35 mouse cellular contexts compared by ENCODE assay signal in genomic region chr10:80802204-80802912, GRCm38 (mm10). TPM values are rescaled to one million over a fixed set of nuclear protein-coding genes. Genes with fewer than 3 reads are reported as not detected.
DNase-seq lines count a peak whose midpoint lies in the region; ATAC-seq lines count a peak whose summit lies in the region.
"Had no signal": no experiment of that assay in that cellular context is flagged by ENCODE, and none has a peak within 500 bp of the region (broad histone marks: within the 10 kb centered on the region; RNA-seq: fewer than 3 reads in every experiment).

No protein-coding gene starts in this region.

- H3K4me1 ChIP-seq in hindbrain, embryonic 10.5 days (replicated peaks) = peaks cover 41% of the 10 kb centered on the region
- H3K4me1 ChIP-seq in hindbrain, embryonic 16.5 days (ENCODE audit: control insufficient read depth, insufficient read depth, low read depth, low read length) = peaks cover 28% of the 10 kb centered on the region

- H3K27ac ChIP-seq in hindbrain, embryonic 10.5 days = no peak overlapping the region
- H3K27ac ChIP-seq in hindbrain, embryonic 16.5 days (ENCODE audit: low read depth, low read length) = no peak overlapping the region
- H3K27ac ChIP-seq: forebrain, embryonic 13.5 days; hindbrain, postnatal 0 days; liver, embryonic 13.5 days; macrophage; midbrain, embryonic 15.5 days had no signal

- peaks cover 64% of the 10 kb centered on the region for H3K36me3 ChIP-seq in hindbrain, embryonic 10.5 days
- H3K36me3 ChIP-seq in hindbrain, embryonic 16.5 days (ENCODE audit: control insufficient read depth, insufficient read depth, low read length) = peaks cover 39% of the 10 kb centered on the region

- H3K4me3 ChIP-seq in hindbrain, embryonic 10.5 days = peak overlapping the region; percentile 10
- no peak overlapping the region for H3K4me3 ChIP-seq in hindbrain, embryonic 16.5 days (ENCODE audit: low read length)
- H3K4me3 ChIP-seq: erythroblast, embryonic 14.5 days; forebrain, embryonic 13.5 days; heart, embryonic 12.5 days; liver, embryonic 13.5 days; midbrain, embryonic 15.5 days had no signal

- 93% methylated on average over 10 of the region's 10 CpGs for WGBS in hindbrain, embryonic 10.5 days
- WGBS in hindbrain, embryonic 16.5 days = 91% methylated on average over 10 of the region's 10 CpGs

- H3K27me3 ChIP-seq in hindbrain, embryonic 10.5 days (ENCODE audit: insufficient read depth, poor library complexity, severe bottlenecking) = peaks cover 22% of the 10 kb centered on the region
- peaks cover 3% of the 10 kb centered on the region; the same call in 1 of the 2 replicates for H3K27me3 ChIP-seq in hindbrain, embryonic 16.5 days (replicated peaks; ENCODE audit: control insufficient read depth, insufficient read depth, low read length)

- no peak for ATAC-seq in hindbrain, embryonic 16.5 days
- ATAC-seq: forebrain, embryonic 13.5 days; hindbrain, postnatal 0 days; intestine, embryonic 16.5 days; midbrain, embryonic 15.5 days had no signal

- H3K4me2 ChIP-seq in hindbrain, embryonic 16.5 days (ENCODE audit: low read length) = no peak overlapping the region
- H3K4me2 ChIP-seq: forebrain, embryonic 13.5 days; heart, embryonic 12.5 days; liver, embryonic 13.5 days; midbrain, embryonic 15.5 days had no signal

- no peak overlapping the region for H3K9ac ChIP-seq in hindbrain, embryonic 16.5 days (ENCODE audit: low read depth, low read length)
- H3K9ac ChIP-seq: forebrain, embryonic 13.5 days; heart, embryonic 12.5 days; liver, embryonic 13.5 days; midbrain, embryonic 15.5 days had no signal

- peak; percentile 30 to 47 for DNase-seq in cerebellum, postnatal 25 days
- no peak for DNase-seq in cerebellum, adult 18-20 months
- no peak for DNase-seq in hindbrain, embryonic 10.5 days (ENCODE audit: low spot score)
- DNase-seq in testis, postnatal 10 days (ENCODE audit: low spot score) = peak; percentile 78
- no peak for DNase-seq in testis, postnatal 14 days (ENCODE audit: low spot score)
- no peak for DNase-seq in layer of hippocampus, adult 8-10 months (ENCODE audit: low spot score in 2 of 2)
- DNase-seq in left cerebral cortex, postnatal 36 days (ENCODE audit: low spot score in 2 of 2) = no peak
- DNase-seq: adrenal gland, postnatal 14 days; cerebellum, adult 11 months; embryo, embryonic 11 days; gastrocnemius, postnatal 25 days; heart, adult 18-20 months; heart, postnatal 10 days; kidney, adult 9 months; kidney, postnatal 10 days; layer of hippocampus, adult 9-11 months; liver, embryonic 13.5 days; lung, adult 2 months; lung, postnatal 10 days; thymus, postnatal 14 days had no signal

- H3K9me3 ChIP-seq in hindbrain, embryonic 10.5 days = no peaks in the 10 kb centered on the region
- H3K9me3 ChIP-seq in hindbrain, embryonic 16.5 days (ENCODE audit: control insufficient read depth, low read length) = no peaks in the 10 kb centered on the region
- H3K9me3 ChIP-seq: forebrain, embryonic 13.5 days; heart, embryonic 12.5 days; liver, embryonic 13.5 days; midbrain, embryonic 15.5 days had no signal

- intact Hi-C loops in left cerebral cortex, postnatal 36 days (cut with DNase I) = no loop called here

RNA-seq across cellular contexts. Expression of gene Amh, which starts 2.7 kb away (rescaled TPM):
- 0.12 and 0.16 TPM in 2 replicates for polyA plus RNA-seq in hindbrain, embryonic 10.5 days (2016; fragmentation: Nextera tagmentation; extraction: Ambion mirVana)
- polyA plus RNA-seq in hindbrain, embryonic 16.5 days (2015; fragmentation: Nextera tagmentation; extraction: Ambion mirVana) = not detected in 2 replicates
- total RNA-seq in layer of hippocampus, adult 8-10 months (2022) = 1 to 10 TPM; 2.4 to 4.0 (median 3.0) TPM
- 1 to 10 TPM; 1.2 to 2.0 TPM for total RNA-seq in left cerebral cortex, postnatal 36 days (2021)
- polyA plus RNA-seq: hindbrain, embryonic 11.5 days; hindbrain, postnatal 0 days; liver, embryonic 13.5 days; macrophage; neural tube, embryonic 11.5 days; stomach, embryonic 14.5 days had no signal

RNA-seq across cellular contexts. Expression of gene Plekhj1, which starts 3.9 kb away (rescaled TPM):
- polyA plus RNA-seq in hindbrain, embryonic 10.5 days (2016; fragmentation: Nextera tagmentation; extraction: Ambion mirVana) = 189 and 192 TPM in 2 replicates
- 129 and 140 TPM in 2 replicates for polyA plus RNA-seq in hindbrain, embryonic 16.5 days (2015; fragmentation: Nextera tagmentation; extraction: Ambion mirVana)
- total RNA-seq in layer of hippocampus, adult 8-10 months (2022) = 10 to 100 TPM; 61.4 to 75.8 (median 70.7) TPM
- 10 to 100 TPM; 53.5 to 63.2 TPM for total RNA-seq in left cerebral cortex, postnatal 36 days (2021)

RNA-seq across cellular contexts. Expression of gene Sf3a2, which starts 4.4 kb away (rescaled TPM):
- polyA plus RNA-seq in hindbrain, embryonic 10.5 days (2016; fragmentation: Nextera tagmentation; extraction: Ambion mirVana) = 109 and 119 TPM in 2 replicates
- polyA plus RNA-seq in hindbrain, embryonic 16.5 days (2015; fragmentation: Nextera tagmentation; extraction: Ambion mirVana) = 44.7 and 59.9 TPM in 2 replicates
- total RNA-seq in layer of hippocampus, adult 8-10 months (2022) = 10 to 100 TPM; 43.3 to 60.0 (median 50.2) TPM
- 10 to 100 TPM; 44.3 to 53.0 TPM for total RNA-seq in left cerebral cortex, postnatal 36 days (2021)

RNA-seq across cellular contexts. Expression of gene Jsrp1, which starts 10.9 kb away (rescaled TPM):
- polyA plus RNA-seq in hindbrain, embryonic 10.5 days (2016; fragmentation: Nextera tagmentation; extraction: Ambion mirVana) = 0.65 and 0.68 TPM in 2 replicates
- 1.1 and 1.2 TPM in 2 replicates for polyA plus RNA-seq in hindbrain, embryonic 16.5 days (2015; fragmentation: Nextera tagmentation; extraction: Ambion mirVana)
- total RNA-seq in layer of hippocampus, adult 8-10 months (2022) = 1 to 10 TPM in 3 of 4 experiments, under 1 TPM in 1; 0.91 to 4.7 (median 2.7) TPM
- total RNA-seq in left cerebral cortex, postnatal 36 days (2021) = 1 to 10 TPM; 5.5 to 5.6 TPM
- total RNA-seq: hindbrain, postnatal 0 days; megakaryocyte-erythroid progenitor cell, adult 5-6 weeks; neutrophil, adult 5-6 weeks had no signal
- polyA plus RNA-seq: erythroblast, embryonic 14.5 days; forebrain, embryonic 13.5 days; large intestine, adult 2 months; macrophage; small intestine, adult 2 months had no signal

RNA-seq across cellular contexts. Expression of gene Oaz1, which starts 24.1 kb away (rescaled TPM):
- 2,287 and 2,328 TPM in 2 replicates for polyA plus RNA-seq in hindbrain, embryonic 10.5 days (2016; fragmentation: Nextera tagmentation; extraction: Ambion mirVana)
- polyA plus RNA-seq in hindbrain, embryonic 16.5 days (2015; fragmentation: Nextera tagmentation; extraction: Ambion mirVana) = 1,272 and 1,293 TPM in 2 replicates
- total RNA-seq in layer of hippocampus, adult 8-10 months (2022) = 100 to 1,000 TPM; 475 to 520 (median 506) TPM
- 100 to 1,000 TPM; 507 to 583 TPM for total RNA-seq in left cerebral cortex, postnatal 36 days (2021)

Comparison
In these comparisons a context has a peak if more than half of its experiments do, and no peak if none do; other contexts are left out.
1. DNase-seq: peak in cerebellum, postnatal 25 days (2 of 2) and testis, postnatal 10 days (single experiment); none in cerebellum, adult 18-20 months (0 of 2), hindbrain, embryonic 10.5 days (single experiment), testis, postnatal 14 days (single experiment), layer of hippocampus, adult 8-10 months (0 of 2) and left cerebral cortex, postnatal 36 days (0 of 2).